Mouse (Mus musculus): ENCODE data around the gene Sdad1. TPM values are rescaled to one million over a fixed set of nuclear protein-coding genes. Genes with fewer than 3 reads are reported as not detected.

Sdad1 gene
- total RNA-seq, 2 experiments from 2014 or later, result 15.5 to 17.7 TPM

DNA sequence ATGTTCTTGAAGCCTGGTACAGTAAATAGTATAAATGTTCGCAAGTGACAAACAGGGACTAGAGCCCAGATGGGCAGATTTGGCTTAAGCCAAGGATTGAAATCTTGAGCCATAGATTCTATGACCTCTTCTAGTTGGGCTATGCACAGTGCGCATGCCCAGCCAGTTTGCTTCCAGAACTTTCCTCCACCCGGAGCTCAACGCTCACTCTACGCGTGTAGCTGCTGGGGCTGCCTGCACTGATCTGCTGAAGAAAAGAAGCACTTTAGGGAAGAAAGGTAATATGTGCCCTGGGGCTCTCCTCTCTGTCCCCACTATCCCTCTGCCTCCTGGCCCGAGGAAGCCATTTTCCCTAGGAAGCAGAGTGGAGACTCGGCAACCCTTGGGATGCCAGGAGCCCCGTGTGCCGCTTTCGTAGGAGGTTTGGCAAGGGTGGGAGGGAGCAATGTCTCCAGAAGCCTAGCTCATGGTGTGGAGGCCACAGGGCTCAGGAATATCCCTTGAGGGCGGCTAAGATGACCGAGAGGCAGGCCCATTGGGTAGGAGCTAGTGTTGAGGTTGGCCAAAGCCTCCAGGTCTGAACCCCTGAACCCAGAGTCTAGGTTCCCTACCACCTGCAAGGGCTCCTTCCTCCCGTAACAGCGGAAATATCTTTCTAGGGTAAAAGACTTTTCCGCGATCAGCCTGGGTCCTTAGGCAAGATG, 21.5 kb upstream of the Sdad1 start, which contains the start of gene Art3:
Gene Art3, plus strand, starts transcription at position 193 of the 704 bp plus-strand sequence.
- DNase-seq, result peak; percentile 34
- Histone ChIP-seq H3K4me3 (peak within 1 kb of the TSS; percentile 65), H3K27ac (peak within 1 kb of the TSS; percentile 77)
- TF ChIP-seq CTCF (IDR thresholded peaks at IDR 0.05), result no peak
- intact Hi-C loops (cut with DNase I), result no loop called here

GRCm38 (mm10) chr5:92331122-92331521, 20.8 kb upstream of the Sdad1 start:
- no peak overlapping the region for H3K27ac ChIP-seq
- intact Hi-C loops (cut with DNase I), result no loop called here
- no peak for DNase-seq
- H3K4me3 ChIP-seq, result no peak overlapping the region
- no peak for TF ChIP-seq CTCF (IDR thresholded peaks at IDR 0.05)

- H3K27ac ChIP-seq, result no peak within 1 kb of the TSS; the same call in 1 of the 2 replicates
- TF ChIP-seq CTCF (IDR thresholded peaks at IDR 0.05), result no peak
- DNase-seq, result no peak
- intact Hi-C loops (cut with DNase I), result no loop called here
- peak within 1 kb of the TSS; percentile 15 for H3K4me3 ChIP-seq
Measured at GRCm38 (mm10) chr5:92327929-92328328, 17.6 kb upstream of the Sdad1 start, which contains the start of gene Cxcl9. Gene Cxcl9 (minus strand): TSS chr5:92328079.

DNA sequence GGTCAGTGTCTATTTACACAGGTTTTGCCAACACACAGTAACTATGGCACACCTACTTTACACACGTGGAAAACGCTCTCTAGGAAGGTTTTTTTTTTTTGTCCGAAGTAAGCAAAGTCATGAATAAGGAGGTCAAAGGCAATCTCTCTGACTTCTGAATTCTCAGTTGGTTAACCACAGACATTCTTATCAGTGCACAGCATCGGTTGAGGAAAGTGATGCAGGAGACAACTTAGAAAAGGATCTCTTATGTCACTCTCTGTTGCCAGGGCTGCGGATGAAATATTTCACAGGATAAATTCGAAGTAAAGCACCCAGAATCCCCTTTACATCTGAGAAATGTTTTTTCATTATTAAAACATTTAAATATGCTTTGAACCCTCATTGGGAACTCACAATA, 17.1 kb upstream of the Sdad1 start:
- Histone ChIP-seq H3K4me3 (no peak overlapping the region), H3K27ac (no peak overlapping the region)
- DNase-seq, result no peak
- intact Hi-C loops (cut with DNase I), result no loop called here
- no peak for TF ChIP-seq CTCF (IDR thresholded peaks at IDR 0.05)

- no peak for TF ChIP-seq CTCF (IDR thresholded peaks at IDR 0.05)
- H3K4me3 ChIP-seq, result no peak overlapping the region
- intact Hi-C loops (cut with DNase I), result no loop called here
- DNase-seq, result peak; percentile 85
- H3K27ac ChIP-seq, result peak overlapping the region; percentile 64
Measured at GRCm38 (mm10) chr5:92323264-92323663, 13.0 kb upstream of the Sdad1 start.

DNA sequence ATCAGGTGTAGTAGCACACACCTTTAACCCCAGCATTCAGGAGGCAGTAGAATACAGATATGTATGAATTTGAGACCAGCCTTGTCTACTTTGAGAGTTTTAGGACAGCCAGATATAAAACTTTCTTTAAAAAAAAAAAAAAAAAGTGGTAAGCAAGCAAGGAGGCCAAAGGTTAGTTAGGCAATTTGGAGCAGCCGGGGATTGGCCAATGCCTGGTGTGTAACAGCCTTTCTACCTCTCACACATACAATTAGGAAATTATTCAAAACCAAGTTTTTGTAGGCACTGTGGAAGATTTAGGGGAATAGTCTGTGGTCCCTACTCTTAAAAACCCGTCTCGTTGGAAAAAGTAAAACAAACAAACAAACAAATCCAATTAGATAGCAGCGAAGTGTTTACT, 12.3 kb upstream of the Sdad1 start:
- TF ChIP-seq CTCF (IDR thresholded peaks at IDR 0.05), result no peak
- H3K27ac ChIP-seq, result peak overlapping the region; percentile 64
- intact Hi-C loops (cut with DNase I), result no loop called here
- DNase-seq, result no peak
- no peak overlapping the region for H3K4me3 ChIP-seq

- DNase-seq, result no peak
- intact Hi-C loops (cut with DNase I), result no loop called here
- no peak overlapping the region for H3K4me3 ChIP-seq
- H3K27ac ChIP-seq, result peak overlapping the region; percentile 28; the same call in 1 of the 2 replicates
- TF ChIP-seq CTCF (IDR thresholded peaks at IDR 0.05), result no peak
Measured at GRCm38 (mm10) chr5:92321631-92322400, 11.5 kb upstream of the Sdad1 start.

DNA sequence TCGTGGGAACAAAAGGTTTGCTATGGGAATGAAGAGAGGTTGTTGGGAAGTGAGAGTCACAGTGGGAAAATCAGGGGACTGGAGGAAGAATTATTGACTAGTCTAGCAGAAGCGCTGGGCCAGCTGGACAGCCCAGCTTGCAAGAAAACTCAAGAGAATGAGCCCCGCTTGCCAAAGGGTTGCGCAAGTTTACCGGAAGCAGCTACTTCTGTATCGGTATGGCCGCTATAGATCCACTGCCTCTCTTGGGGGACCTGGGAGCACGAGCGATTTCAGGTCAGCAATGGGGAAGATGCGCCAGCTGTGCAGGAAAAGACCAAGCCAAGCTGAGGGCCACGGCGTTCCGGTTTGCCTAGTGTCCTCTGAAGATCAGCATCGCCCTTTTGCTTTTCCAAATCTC, 8.3 kb upstream of the Sdad1 start:
- intact Hi-C loops (cut with DNase I), result no loop called here
- peak; percentile 61 for DNase-seq
- Histone ChIP-seq H3K27ac (no peak overlapping the region), H3K4me3 (no peak overlapping the region)
- no peak for TF ChIP-seq CTCF (IDR thresholded peaks at IDR 0.05)

DNA sequence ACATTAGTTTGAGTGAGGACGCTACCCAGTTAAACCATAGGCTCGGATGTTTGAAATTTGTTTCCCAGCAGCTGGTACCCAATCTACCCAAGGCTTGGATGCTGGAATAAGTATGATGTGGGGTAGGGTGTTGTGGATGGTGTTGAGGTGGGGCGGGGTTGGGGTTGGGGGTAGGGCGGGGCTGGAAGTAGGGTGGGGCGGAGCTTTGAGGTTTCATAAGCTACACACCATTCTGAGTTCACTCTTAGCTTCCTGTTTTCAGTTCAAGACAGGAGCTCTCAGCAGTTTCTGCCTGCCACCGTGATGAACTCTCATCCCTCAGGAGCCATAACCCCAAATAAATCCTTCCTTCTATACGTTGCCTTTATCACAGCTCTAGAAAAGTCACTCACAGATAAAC, 7.8 kb upstream of the Sdad1 start:
- no peak for TF ChIP-seq CTCF (IDR thresholded peaks at IDR 0.05)
- DNase-seq, result no peak
- intact Hi-C loops (cut with DNase I), result no loop called here
- no peak overlapping the region for H3K4me3 ChIP-seq
- no peak overlapping the region for H3K27ac ChIP-seq

- no peak for TF ChIP-seq CTCF (IDR thresholded peaks at IDR 0.05)
- Histone ChIP-seq H3K27ac (no peak overlapping the region), H3K4me3 (no peak overlapping the region)
- intact Hi-C loops (cut with DNase I), result loop anchor here (5.0 kb wide), 1 partner anchor 84 kb away; no protein-coding TSS in a partner anchor
- no peak for DNase-seq
Measured at GRCm38 (mm10) chr5:92313776-92314175, 3.5 kb upstream of the Sdad1 start.

GRCm38 (mm10) chr5:92312046-92312715, 1.9 kb upstream of the Sdad1 start:
- peak; percentile 84 for TF ChIP-seq CTCF (IDR thresholded peaks at IDR 0.05)
- intact Hi-C loops (cut with DNase I), result loop anchor here (1.0 to 5.0 kb wide), 2 partner anchors 69 to 85 kb away; no protein-coding TSS in a partner anchor
- Histone ChIP-seq H3K27ac (peak overlapping the region; percentile 38; the same call in 1 of the 2 replicates), H3K4me3 (peak overlapping the region; percentile 32; the same call in 1 of the 2 replicates)
- peak; percentile 85 for DNase-seq

DNA sequence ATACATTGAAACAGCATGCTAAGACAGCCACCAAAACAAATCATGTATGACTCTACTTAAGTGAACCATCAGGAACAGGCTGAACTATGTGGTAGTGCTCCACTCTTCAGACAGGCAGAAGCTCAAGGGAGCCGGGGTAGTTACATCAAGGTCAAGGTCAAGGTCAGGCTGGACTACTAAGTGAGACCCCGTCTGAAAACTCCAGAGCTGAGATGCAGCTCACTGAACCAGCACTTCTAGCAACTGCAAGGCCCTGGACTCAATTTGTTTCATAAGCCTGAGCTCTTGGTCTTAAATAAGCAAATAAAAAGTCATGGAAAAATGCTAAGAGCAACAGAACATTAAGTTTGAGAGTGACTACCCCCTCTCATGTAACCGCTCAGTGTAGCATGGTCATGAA, 6.0 kb downstream of the Sdad1 start:
- no peak for DNase-seq
- no peak overlapping the region for H3K27ac ChIP-seq
- no peak for TF ChIP-seq CTCF (IDR thresholded peaks at IDR 0.05)
- intact Hi-C loops (cut with DNase I), result no loop called here
- no peak overlapping the region for H3K4me3 ChIP-seq
